Comparison of ENCODE assay signal across 8 mouse cellular contexts in the genomic region with DNA sequence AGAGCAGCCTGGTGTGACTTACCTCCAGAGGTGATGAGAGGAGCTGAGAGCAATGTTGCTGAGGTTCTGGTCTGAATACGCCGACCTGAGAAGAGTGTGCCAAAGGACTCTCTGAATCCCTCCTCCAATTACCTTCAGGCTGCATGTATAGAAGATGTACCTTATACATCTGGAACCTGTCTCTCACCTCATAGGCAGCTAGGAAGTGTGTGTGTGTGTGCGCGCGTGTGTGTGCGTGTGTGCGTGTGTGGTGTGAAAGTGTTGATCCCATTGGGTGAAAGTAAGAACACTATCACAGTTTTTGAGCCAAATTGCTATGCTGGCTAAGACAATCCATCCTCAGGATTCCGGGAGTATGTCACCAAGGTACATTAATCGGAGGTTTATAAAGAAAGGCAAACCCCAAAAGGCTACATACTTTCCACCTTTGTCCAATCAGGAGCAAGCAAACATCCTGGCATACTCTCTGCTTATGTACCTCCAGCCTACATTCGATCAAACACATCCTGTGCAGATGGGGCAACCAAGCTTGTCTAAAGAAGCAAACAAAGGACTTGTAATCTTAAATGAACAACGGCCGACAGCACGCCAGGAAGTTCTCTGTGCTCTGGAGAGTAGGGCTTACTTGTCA. TPM values are rescaled to one million over a fixed set of nuclear protein-coding genes. Genes with fewer than 3 reads are reported as not detected.
DNase-seq lines count a peak whose midpoint lies in the region; ATAC-seq and TF ChIP-seq lines count a peak whose summit lies in the region.

A gene (minus strand): TSS at position 508 of the 631 bp plus-strand sequence.

- no peaks in the 10 kb centered on the region for H3K4me1 ChIP-seq in embryonic facial prominence, embryonic 14.5 days (ENCODE audit: control insufficient read depth, insufficient read depth, low read length)
- no peaks in the 10 kb centered on the region for H3K4me1 ChIP-seq in limb, embryonic 10.5 days
- H3K4me1 ChIP-seq in neural tube, embryonic 12.5 days: no peaks in the 10 kb centered on the region

- no peak within 1 kb of the TSS for H3K4me2 ChIP-seq in embryonic facial prominence, embryonic 14.5 days (ENCODE audit: low read depth, low read length)
- no peak within 1 kb of the TSS for H3K4me2 ChIP-seq in neural tube, embryonic 12.5 days (replicated peaks)

- DNase-seq in left cerebral cortex, adult 2 months (ENCODE audit: extremely low spot score in 1 of 2, low spot score in 2 of 2): no peak
- DNase-seq in left cerebral cortex, adult 9 months (ENCODE audit: low spot score in 2 of 2): no peak
- DNase-seq in embryonic facial prominence, embryonic 14.5 days (ENCODE audit: low spot score): no peak
- DNase-seq in heart, postnatal 10 days: no peak
- no peak for DNase-seq in limb, embryonic 10.5 days (ENCODE audit: low spot score)
- no peak for DNase-seq in urinary bladder, adult 18-20 months (ENCODE audit: low spot score in 2 of 2)
- DNase-seq in embryo, embryonic 9.5 days (ENCODE audit: extremely low spot score): no peak

- peaks cover 9% of the 10 kb centered on the region; the same call in 1 of the 2 replicates for H3K9me3 ChIP-seq in embryonic facial prominence, embryonic 14.5 days (ENCODE audit: control insufficient read depth, low read length)
- no peaks in the 10 kb centered on the region; the same call in 1 of the 2 replicates for H3K9me3 ChIP-seq in limb, embryonic 10.5 days (replicated peaks)
- no peaks in the 10 kb centered on the region for H3K9me3 ChIP-seq in neural tube, embryonic 12.5 days

- no peak within 1 kb of the TSS for H3K27ac ChIP-seq in left cerebral cortex, adult 2 months
- no peak within 1 kb of the TSS for H3K27ac ChIP-seq in embryonic facial prominence, embryonic 14.5 days (replicated peaks; ENCODE audit: low read depth, low read length)
- no peak within 1 kb of the TSS for H3K27ac ChIP-seq in limb, embryonic 10.5 days
- no peak within 1 kb of the TSS for H3K27ac ChIP-seq in neural tube, embryonic 12.5 days

- no peak for ATAC-seq in embryonic facial prominence, embryonic 14.5 days (ENCODE audit: low read depth)
- ATAC-seq in neural tube, embryonic 12.5 days (ENCODE audit: low FRiP score, low read depth): no peak

- TF ChIP-seq CTCF in left cerebral cortex, adult 2 months (IDR thresholded peaks at IDR 0.05): no peak

- WGBS in embryonic facial prominence, embryonic 14.5 days: 79% methylated on average over 13 of the region's 13 CpGs
- WGBS in limb, embryonic 10.5 days: 93% methylated on average over 13 of the region's 13 CpGs
- 91% methylated on average over 13 of the region's 13 CpGs for WGBS in neural tube, embryonic 12.5 days

- no peaks in the 10 kb centered on the region for H3K27me3 ChIP-seq in embryonic facial prominence, embryonic 14.5 days (replicated peaks; ENCODE audit: control insufficient read depth, insufficient read depth, low read length)
- no peaks in the 10 kb centered on the region for H3K27me3 ChIP-seq in limb, embryonic 10.5 days (ENCODE audit: low read depth, poor library complexity, severe bottlenecking)
- no peaks in the 10 kb centered on the region for H3K27me3 ChIP-seq in neural tube, embryonic 12.5 days (replicated peaks)

- no peaks in the 10 kb centered on the region for H3K36me3 ChIP-seq in embryonic facial prominence, embryonic 14.5 days (ENCODE audit: control insufficient read depth, insufficient read depth, low read length)
- no peaks in the 10 kb centered on the region for H3K36me3 ChIP-seq in limb, embryonic 10.5 days
- H3K36me3 ChIP-seq in neural tube, embryonic 12.5 days: no peaks in the 10 kb centered on the region

- intact Hi-C loops in left cerebral cortex, adult 2 months (cut with DNase I): no loop called here
- intact Hi-C loops in heart, postnatal 10 days (cut with DNase I): loop anchor here (10.0 kb wide), 1 partner anchor 335 kb away; no protein-coding TSS in a partner anchor

- no peak within 1 kb of the TSS for H3K4me3 ChIP-seq in left cerebral cortex, adult 2 months
- H3K4me3 ChIP-seq in embryonic facial prominence, embryonic 14.5 days (ENCODE audit: low read depth, low read length): no peak within 1 kb of the TSS
- no peak within 1 kb of the TSS for H3K4me3 ChIP-seq in limb, embryonic 10.5 days
- no peak within 1 kb of the TSS for H3K4me3 ChIP-seq in neural tube, embryonic 12.5 days

- no peak within 1 kb of the TSS for H3K9ac ChIP-seq in embryonic facial prominence, embryonic 14.5 days (ENCODE audit: low read depth, low read length)
- no peak within 1 kb of the TSS for H3K9ac ChIP-seq in neural tube, embryonic 12.5 days

RNA-seq across cellular contexts. Expression of the gene that starts here (rescaled TPM):
- 10 to 100 TPM; 17.3 to 22.0 TPM for total RNA-seq in left cerebral cortex, adult 2 months (2021)
- 46.8 and 48.9 TPM in 2 replicates for polyA plus RNA-seq in embryonic facial prominence, embryonic 14.5 days (2014; fragmentation: Nextera tagmentation; extraction: Ambion mirVana)
- total RNA-seq in heart, postnatal 10 days (2021): 100 to 1,000 TPM; 214 to 220 TPM
- 25.9 and 28.8 TPM in 2 replicates for polyA plus RNA-seq in limb, embryonic 10.5 days (2016; fragmentation: Nextera tagmentation; extraction: Ambion mirVana)
- polyA plus RNA-seq in neural tube, embryonic 12.5 days (2016; fragmentation: Nextera tagmentation; extraction: Ambion mirVana): 22.5 and 25.5 TPM in 2 replicates

Comparison
In these comparisons a context has a peak if more than half of its experiments do, and no peak if none do; other contexts are left out.
1. RNA of the gene that starts here (total RNA-seq): 214 to 220 TPM in heart, postnatal 10 days; 17.3 to 22.0 TPM in left cerebral cortex, adult 2 months; every median in the first group is over 4 times any median in the second.